Comparison of ENCODE assay signal across 8 mouse cellular contexts in the genomic region with DNA sequence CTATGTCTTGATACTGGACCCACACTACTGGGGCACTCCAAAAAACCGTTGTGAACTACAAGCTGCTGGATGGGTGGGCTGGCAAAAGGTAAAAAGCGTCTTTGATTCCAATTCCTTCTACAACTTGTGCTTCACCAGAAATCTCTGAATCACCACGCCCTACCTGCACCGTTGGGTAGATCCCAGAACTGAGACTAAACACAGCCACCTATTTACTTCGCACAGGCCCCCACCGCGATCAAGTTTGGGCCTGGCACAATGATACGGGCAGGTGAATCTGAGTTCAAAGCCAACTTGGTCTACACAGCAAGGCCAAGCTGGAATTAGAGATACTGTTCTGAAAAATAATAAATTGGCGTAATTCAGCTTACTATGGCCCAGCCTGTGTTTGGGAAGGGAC. TPM values are rescaled to one million over a fixed set of nuclear protein-coding genes. Genes with fewer than 3 reads are reported as not detected.
DNase-seq lines count a peak whose midpoint lies in the region; ATAC-seq and TF ChIP-seq lines count a peak whose summit lies in the region.

No protein-coding gene starts in this region.

- DNase-seq in layer of hippocampus, adult 2 months (ENCODE audit: low spot score in 2 of 2): no peak
- no peak for DNase-seq in layer of hippocampus, adult 18-20 months (ENCODE audit: low spot score in 2 of 2)
- no peak for DNase-seq in limb, embryonic 11.5 days (ENCODE audit: low spot score)
- DNase-seq in spleen, adult 12 weeks (ENCODE audit: low spot score): no peak
- no peak for DNase-seq in adrenal gland, postnatal 25 days
- DNase-seq in testis, postnatal 10 days (ENCODE audit: low spot score): no peak

- H3K4me2 ChIP-seq in limb, embryonic 11.5 days (ENCODE audit: low read depth, severe bottlenecking): peak overlapping the region; percentile 95; the same call in 1 of the 2 replicates

- peaks cover 46% of the 10 kb centered on the region for H3K36me3 ChIP-seq in limb, embryonic 11.5 days (ENCODE audit: control insufficient read depth, insufficient read depth, low read length)

- no peak for ATAC-seq in limb, embryonic 11.5 days (ENCODE audit: insufficient number of reproducible peaks, low FRiP score, low TSS enrichment, low read depth)

- H3K9me3 ChIP-seq in limb, embryonic 11.5 days (ENCODE audit: control insufficient read depth, low read length): no peaks in the 10 kb centered on the region

- peak overlapping the region; percentile 75; the same call in 1 of the 2 replicates for H3K9ac ChIP-seq in limb, embryonic 11.5 days (ENCODE audit: low read length)

- no peak overlapping the region for H3K27ac ChIP-seq in layer of hippocampus, adult 2 months
- H3K27ac ChIP-seq in embryonic fibroblast, embryonic 13.5 days (ENCODE audit: insufficient read depth, low read length): no peak overlapping the region; the same call in 1 of the 2 replicates
- peak overlapping the region; percentile 70; the same call in 1 of the 2 replicates for H3K27ac ChIP-seq in limb, embryonic 11.5 days (replicated peaks; ENCODE audit: low read depth, low read length)
- H3K27ac ChIP-seq in olfactory bulb, adult 2 months (ENCODE audit: insufficient read depth, low read depth, low read length): no peak overlapping the region

- 81% methylated on average over 9 of the region's 9 CpGs for WGBS in limb, embryonic 11.5 days
- 74% methylated on average over 9 of the region's 9 CpGs for WGBS in olfactory bulb, adult 2 months

- peak overlapping the region; percentile 82; the same call in 1 of the 2 replicates for H3K4me3 ChIP-seq in layer of hippocampus, adult 2 months
- H3K4me3 ChIP-seq in embryonic fibroblast, embryonic 13.5 days (ENCODE audit: insufficient read depth, low read length): peak overlapping the region; percentile 71
- peak overlapping the region; percentile 46 for H3K4me3 ChIP-seq in limb, embryonic 11.5 days (ENCODE audit: low read depth, low read length)
- H3K4me3 ChIP-seq in olfactory bulb, adult 2 months (ENCODE audit: insufficient read depth, low read depth, low read length): peak overlapping the region; percentile 52; the same call in 1 of the 2 replicates

- no peaks in the 10 kb centered on the region for H3K4me1 ChIP-seq in embryonic fibroblast, embryonic 13.5 days (ENCODE audit: control insufficient read depth, insufficient read depth, low read length)
- H3K4me1 ChIP-seq in limb, embryonic 11.5 days (ENCODE audit: control insufficient read depth, insufficient read depth, low read length): peaks cover 12% of the 10 kb centered on the region
- H3K4me1 ChIP-seq in olfactory bulb, adult 2 months (ENCODE audit: control insufficient read depth, insufficient read depth, low read length): peaks cover 25% of the 10 kb centered on the region

- no peak for TF ChIP-seq CTCF in layer of hippocampus, adult 2 months (conservative IDR thresholded peaks at IDR 0.05)
- no peak for TF ChIP-seq CTCF in embryonic fibroblast, embryonic 13.5 days (IDR thresholded peaks at IDR 0.05; ENCODE audit: borderline replicate concordance, insufficient read depth, low read length)
- no peak for TF ChIP-seq CTCF in olfactory bulb, adult 2 months (IDR thresholded peaks at IDR 0.05; ENCODE audit: insufficient read depth, low read depth, low read length)

- no peak for TF ChIP-seq POLR2A in embryonic fibroblast, embryonic 13.5 days (IDR thresholded peaks at IDR 0.05; ENCODE audit: low read depth, low read length)
- no peak for TF ChIP-seq POLR2A in olfactory bulb, adult 2 months (IDR thresholded peaks at IDR 0.05; ENCODE audit: insufficient read depth, low read depth, low read length)

- H3K27me3 ChIP-seq in limb, embryonic 11.5 days (ENCODE audit: control insufficient read depth, insufficient read depth, low read length): peaks cover 17% of the 10 kb centered on the region

RNA-seq across cellular contexts. Expression of gene Ufsp1, which starts 0.9 kb away (rescaled TPM):
- total RNA-seq in layer of hippocampus, adult 2 months (2021): 10 to 100 TPM; 12.4 to 13.8 TPM
- 10 to 100 TPM; 10.9 to 11.7 TPM for total RNA-seq in layer of hippocampus, adult 18-20 months (2021)
- 4.4 and 7.7 TPM in 2 replicates for polyA plus RNA-seq in embryonic fibroblast, embryonic 13.5 days (2011; ENCODE audit: insufficient read length, low read depth, missing spikeins)
- 7.4 and 7.6 TPM in 2 replicates for polyA plus RNA-seq in limb, embryonic 11.5 days (2014; fragmentation: Nextera tagmentation; extraction: Ambion mirVana)
- polyA plus RNA-seq in olfactory bulb, adult 2 months (2012; ENCODE audit: insufficient read depth, insufficient read length, low replicate concordance, missing spikeins): not detected in 2 replicates
- total RNA-seq in adrenal gland, postnatal 25 days (2021): 9.6 and 12.1 TPM in 2 replicates

RNA-seq across cellular contexts. Expression of gene Ache, which starts 8.0 kb away (rescaled TPM):
- total RNA-seq in layer of hippocampus, adult 2 months (2021): 10 to 100 TPM; 58.5 to 62.3 TPM
- 10 to 100 TPM; 55.3 to 56.2 TPM for total RNA-seq in layer of hippocampus, adult 18-20 months (2021)
- 0.33 and 0.73 TPM in 2 replicates for polyA plus RNA-seq in embryonic fibroblast, embryonic 13.5 days (2011; ENCODE audit: insufficient read length, low read depth, missing spikeins)
- 1.3 and 1.7 TPM in 2 replicates for polyA plus RNA-seq in limb, embryonic 11.5 days (2014; fragmentation: Nextera tagmentation; extraction: Ambion mirVana)
- not detected in 2 replicates for polyA plus RNA-seq in olfactory bulb, adult 2 months (2012; ENCODE audit: insufficient read depth, insufficient read length, low replicate concordance, missing spikeins)
- total RNA-seq in adrenal gland, postnatal 25 days (2021): 6.7 and 10.9 TPM in 2 replicates

RNA-seq across cellular contexts. Expression of gene Srrt, which starts 12.2 kb away (rescaled TPM):
- total RNA-seq in layer of hippocampus, adult 2 months (2021): 100 to 1,000 TPM; 223 to 232 TPM
- total RNA-seq in layer of hippocampus, adult 18-20 months (2021): 100 to 1,000 TPM; 202 to 234 TPM
- 93.6 and 108 TPM in 2 replicates for polyA plus RNA-seq in embryonic fibroblast, embryonic 13.5 days (2011; ENCODE audit: insufficient read length, low read depth, missing spikeins)
- 175 and 177 TPM in 2 replicates for polyA plus RNA-seq in limb, embryonic 11.5 days (2014; fragmentation: Nextera tagmentation; extraction: Ambion mirVana)
- 488 TPM in 1 of 2 replicates, not detected in the other for polyA plus RNA-seq in olfactory bulb, adult 2 months (2012; ENCODE audit: insufficient read depth, insufficient read length, low replicate concordance, missing spikeins)
- 164 and 195 TPM in 2 replicates for total RNA-seq in adrenal gland, postnatal 25 days (2021)

RNA-seq across cellular contexts. Expression of gene Trip6, which starts 18.9 kb away (rescaled TPM):
- total RNA-seq in layer of hippocampus, adult 2 months (2021): 1 to 10 TPM; 4.8 to 7.3 TPM
- total RNA-seq in layer of hippocampus, adult 18-20 months (2021): 1 to 10 TPM; 5.4 to 6.2 TPM
- 32.5 and 42.9 TPM in 2 replicates for polyA plus RNA-seq in embryonic fibroblast, embryonic 13.5 days (2011; ENCODE audit: insufficient read length, low read depth, missing spikeins)
- polyA plus RNA-seq in limb, embryonic 11.5 days (2014; fragmentation: Nextera tagmentation; extraction: Ambion mirVana): 56.5 and 57.2 TPM in 2 replicates
- polyA plus RNA-seq in olfactory bulb, adult 2 months (2012; ENCODE audit: insufficient read depth, insufficient read length, low replicate concordance, missing spikeins): not detected in 2 replicates
- 32.3 and 40.8 TPM in 2 replicates for total RNA-seq in adrenal gland, postnatal 25 days (2021)

RNA-seq across cellular contexts. Expression of gene Slc12a9, which starts 38.1 kb away (rescaled TPM):
- total RNA-seq in layer of hippocampus, adult 2 months (2021): 10 to 100 TPM; 27.9 to 28.4 TPM
- total RNA-seq in layer of hippocampus, adult 18-20 months (2021): 10 to 100 TPM; 21.6 to 23.7 TPM
- 7.2 and 7.7 TPM in 2 replicates for polyA plus RNA-seq in embryonic fibroblast, embryonic 13.5 days (2011; ENCODE audit: insufficient read length, low read depth, missing spikeins)
- polyA plus RNA-seq in limb, embryonic 11.5 days (2014; fragmentation: Nextera tagmentation; extraction: Ambion mirVana): 4.7 and 6.4 TPM in 2 replicates
- polyA plus RNA-seq in olfactory bulb, adult 2 months (2012; ENCODE audit: insufficient read depth, insufficient read length, low replicate concordance, missing spikeins): not detected in 2 replicates
- 9.2 and 17.7 TPM in 2 replicates for total RNA-seq in adrenal gland, postnatal 25 days (2021)
